Mouse (Mus musculus): ENCODE measurements around the gene Abraxas1. TPM values are rescaled to one million over a fixed set of nuclear protein-coding genes. Genes with fewer than 3 reads are reported as not detected.

Gene Abraxas1
- 7.3 and 10.8 TPM in 2 replicates for total RNA-seq (2014; rRNA removed)
- polyA plus RNA-seq (2015; fragmentation: Nextera tagmentation; extraction: Ambion mirVana), result 6.4 and 8.7 TPM in 2 replicates

DNA sequence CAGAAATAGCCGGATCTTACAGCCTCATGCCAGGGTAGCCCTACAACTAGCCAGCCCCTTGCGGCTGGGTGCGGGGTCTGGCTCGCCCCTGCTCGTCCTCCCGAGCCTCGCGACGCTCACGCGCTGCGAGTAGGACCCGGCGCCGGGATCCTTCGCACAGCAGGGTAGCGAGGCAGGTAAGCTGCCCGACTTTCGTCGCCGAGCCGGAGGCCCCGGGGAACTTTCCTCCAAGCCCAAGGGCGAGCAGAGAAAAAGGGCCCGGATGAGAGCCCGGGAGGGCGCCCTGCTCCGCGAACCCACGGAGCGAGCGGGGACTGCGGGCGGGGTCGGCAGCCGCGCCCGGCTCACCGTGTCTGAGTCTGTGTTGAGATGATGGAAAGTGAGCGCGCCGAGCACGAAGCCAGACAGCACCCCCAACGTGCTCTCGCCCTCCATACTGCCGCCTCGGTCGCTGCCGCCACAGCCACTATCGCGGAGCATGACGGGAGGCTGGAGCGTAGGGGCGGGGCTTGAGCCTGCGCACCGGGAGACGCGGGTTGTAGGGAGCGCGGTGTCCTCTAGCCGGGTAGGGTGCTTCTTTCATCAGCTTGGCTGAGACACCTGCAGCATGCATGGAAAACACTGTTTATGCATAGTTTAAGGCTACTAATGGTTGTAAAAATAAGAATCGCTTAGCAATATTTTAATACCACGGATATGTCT, at the start of gene Abraxas1:
TSS of gene Abraxas1 (minus strand) at position 483 of the 702 bp plus-strand sequence.
- DNase-seq (ENCODE audit: low spot score) (peak; percentile 84), ATAC-seq (ENCODE audit: low FRiP score) (peak; percentile 96)
- Histone ChIP-seq H3K4me3 (ENCODE audit: low read depth, low read length) (peak within 1 kb of the TSS; percentile 85), H3K9ac (replicated peaks; ENCODE audit: low read length, poor library complexity, severe bottlenecking) (peak within 1 kb of the TSS; percentile 79), H3K4me1 (ENCODE audit: insufficient read depth, low read length) (no peaks in the 10 kb centered on the region), H3K36me3 (ENCODE audit: insufficient read depth, low read length) (no peaks in the 10 kb centered on the region), H3K27ac (ENCODE audit: low read depth, low read length) (peak within 1 kb of the TSS; percentile 67; the same call in 1 of the 2 replicates), H3K4me2 (ENCODE audit: low read depth, low read length, poor library complexity, severe bottlenecking) (peak within 1 kb of the TSS; percentile 93), H3K27me3 (ENCODE audit: insufficient read depth, low read length) (no peaks in the 10 kb centered on the region), H3K9me3 (ENCODE audit: low read length) (no peaks in the 10 kb centered on the region)
- under 1% methylated on average over 63 of the region's 63 CpGs for WGBS
- TF ChIP-seq CTCF (IDR thresholded peaks at IDR 0.05), result no peak; the same call in 1 of the 2 replicates

DNA sequence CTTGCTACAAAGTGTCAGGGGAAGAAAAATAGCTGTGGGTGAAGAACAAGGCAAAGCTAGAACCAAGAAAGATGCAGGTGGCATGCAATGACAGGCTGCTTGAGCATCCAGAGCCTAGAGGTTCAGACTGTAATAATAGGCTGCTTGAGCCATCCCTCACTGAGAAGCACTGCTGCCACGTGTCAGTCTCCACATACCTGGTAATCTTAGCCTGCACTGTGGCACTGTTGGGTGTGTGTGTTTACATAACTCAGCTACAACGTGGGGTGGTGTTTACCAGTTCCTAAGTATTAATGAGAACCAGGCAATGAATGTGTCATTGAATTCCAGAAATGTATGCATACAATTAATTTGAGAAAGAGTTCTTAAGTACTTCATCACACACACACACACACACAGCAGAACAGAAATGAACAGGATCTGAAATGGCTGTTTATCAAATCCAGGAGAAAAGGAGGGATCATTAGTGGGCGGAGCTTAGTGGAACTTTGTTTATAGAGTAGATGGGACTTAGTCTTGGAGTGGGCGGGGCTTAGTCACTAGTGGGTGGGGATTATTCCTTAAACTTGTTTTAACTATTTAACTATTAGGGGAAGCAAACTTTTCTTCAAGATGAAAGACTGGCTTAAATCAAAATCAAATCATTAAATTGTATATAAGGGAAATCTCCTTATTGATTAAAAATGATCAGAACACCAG, 48.6 kb upstream of the Abraxas1 start:
- WGBS, result 71% methylated on average over 4 of the region's 4 CpGs

DNA sequence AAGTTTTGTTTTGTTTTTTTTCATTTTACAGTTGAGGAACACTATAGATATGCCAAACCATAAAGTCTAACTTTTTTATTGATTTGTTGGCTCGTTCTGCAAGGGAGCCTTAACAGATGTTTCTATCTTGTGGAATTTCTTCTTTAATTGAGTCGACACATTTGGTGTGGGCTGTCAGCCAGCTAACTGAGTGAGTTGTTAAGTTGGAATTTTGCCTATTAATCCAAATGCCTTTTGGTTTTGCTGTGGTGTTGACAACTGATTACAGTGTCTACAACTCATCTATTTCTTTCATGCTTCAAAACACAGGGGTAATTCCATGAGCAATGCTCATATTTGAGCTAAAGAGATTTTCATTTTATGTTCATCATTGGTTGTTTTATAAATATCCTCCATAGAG, 45.4 kb upstream of the Abraxas1 start:
- Histone ChIP-seq H3K4me1 (ENCODE audit: insufficient read depth, low read length) (no peaks in the 10 kb centered on the region), H3K27me3 (ENCODE audit: insufficient read depth, low read length) (no peaks in the 10 kb centered on the region), H3K27ac (ENCODE audit: low read depth, low read length) (no peak overlapping the region), H3K9me3 (ENCODE audit: low read length) (no peaks in the 10 kb centered on the region), H3K4me3 (ENCODE audit: low read depth, low read length) (no peak overlapping the region), H3K4me2 (ENCODE audit: low read depth, low read length, poor library complexity, severe bottlenecking) (no peak overlapping the region), H3K9ac (replicated peaks; ENCODE audit: low read length, poor library complexity, severe bottlenecking) (no peak overlapping the region), H3K36me3 (ENCODE audit: insufficient read depth, low read length) (no peaks in the 10 kb centered on the region)
- 72% methylated on average over 2 of the region's 2 CpGs for WGBS
- TF ChIP-seq CTCF (IDR thresholded peaks at IDR 0.05), result no peak
- no peak for ATAC-seq (ENCODE audit: low FRiP score)
- DNase-seq (ENCODE audit: low spot score), result no peak

More for the DNA sequence above, 48.6 kb upstream of the Abraxas1 start:
- DNase-seq (ENCODE audit: low spot score) (no peak), ATAC-seq (ENCODE audit: low FRiP score) (no peak)
- no peak for TF ChIP-seq CTCF (IDR thresholded peaks at IDR 0.05)
- Histone ChIP-seq H3K27ac (ENCODE audit: low read depth, low read length) (no peak overlapping the region), H3K4me1 (ENCODE audit: insufficient read depth, low read length) (no peaks in the 10 kb centered on the region), H3K4me3 (ENCODE audit: low read depth, low read length) (no peak overlapping the region), H3K27me3 (ENCODE audit: insufficient read depth, low read length) (no peaks in the 10 kb centered on the region), H3K36me3 (ENCODE audit: insufficient read depth, low read length) (no peaks in the 10 kb centered on the region), H3K9ac (replicated peaks; ENCODE audit: low read length, poor library complexity, severe bottlenecking) (no peak overlapping the region), H3K9me3 (ENCODE audit: low read length) (no peaks in the 10 kb centered on the region), H3K4me2 (ENCODE audit: low read depth, low read length, poor library complexity, severe bottlenecking) (no peak overlapping the region)

DNA sequence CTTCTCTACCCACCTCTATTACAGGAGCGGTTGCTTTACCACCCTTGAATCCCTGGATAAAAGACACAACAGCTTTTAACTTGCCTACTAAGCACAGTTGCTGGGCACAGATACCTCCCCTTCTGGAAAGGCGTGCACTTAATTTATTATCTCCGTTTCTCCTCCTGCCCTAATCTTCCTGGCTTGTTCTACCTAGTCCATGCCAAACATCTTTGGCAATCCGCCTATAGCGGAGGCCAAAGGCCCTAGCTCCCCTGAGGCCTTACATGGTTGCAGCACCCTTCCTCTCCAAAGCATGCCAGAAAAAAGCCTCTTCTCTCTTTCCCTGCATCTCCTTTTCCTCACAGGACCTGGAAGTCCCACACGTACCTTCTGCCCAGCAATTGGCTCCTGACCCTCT, 43.7 kb upstream of the Abraxas1 start:
- no peaks in the 10 kb centered on the region for H3K9me3 ChIP-seq (ENCODE audit: low read length)
- H3K9ac ChIP-seq (replicated peaks; ENCODE audit: low read length, poor library complexity, severe bottlenecking), result no peak overlapping the region
- no peak overlapping the region for H3K27ac ChIP-seq (ENCODE audit: low read depth, low read length)
- ATAC-seq (ENCODE audit: low FRiP score) (no peak), DNase-seq (ENCODE audit: low spot score) (no peak)
- no peaks in the 10 kb centered on the region for H3K4me1 ChIP-seq (ENCODE audit: insufficient read depth, low read length)
- H3K4me2 ChIP-seq (ENCODE audit: low read depth, low read length, poor library complexity, severe bottlenecking), result no peak overlapping the region
- TF ChIP-seq CTCF (IDR thresholded peaks at IDR 0.05), result no peak
- H3K36me3 ChIP-seq (ENCODE audit: insufficient read depth, low read length), result no peaks in the 10 kb centered on the region
- no peaks in the 10 kb centered on the region for H3K27me3 ChIP-seq (ENCODE audit: insufficient read depth, low read length)
- WGBS, result 91% methylated on average over 6 of the region's 6 CpGs
- no peak overlapping the region for H3K4me3 ChIP-seq (ENCODE audit: low read depth, low read length)

GRCm38 (mm10) chr5:100863091-100863490, 42.3 kb upstream of the Abraxas1 start:
- ATAC-seq (ENCODE audit: low FRiP score) (no peak), DNase-seq (ENCODE audit: low spot score) (no peak)
- no peak overlapping the region for H3K9ac ChIP-seq (replicated peaks; ENCODE audit: low read length, poor library complexity, severe bottlenecking)
- H3K9me3 ChIP-seq (ENCODE audit: low read length), result no peaks in the 10 kb centered on the region
- no peak overlapping the region for H3K4me2 ChIP-seq (ENCODE audit: low read depth, low read length, poor library complexity, severe bottlenecking)
- 59% methylated on average over 2 of the region's 2 CpGs for WGBS
- no peak overlapping the region for H3K27ac ChIP-seq (ENCODE audit: low read depth, low read length)
- no peak for TF ChIP-seq CTCF (IDR thresholded peaks at IDR 0.05)
- no peak overlapping the region for H3K4me3 ChIP-seq (ENCODE audit: low read depth, low read length)
- H3K4me1 ChIP-seq (ENCODE audit: insufficient read depth, low read length), result no peaks in the 10 kb centered on the region
- H3K36me3 ChIP-seq (ENCODE audit: insufficient read depth, low read length), result no peaks in the 10 kb centered on the region
- no peaks in the 10 kb centered on the region for H3K27me3 ChIP-seq (ENCODE audit: insufficient read depth, low read length)

- WGBS, result 85% methylated on average over 7 of the region's 7 CpGs
- Histone ChIP-seq H3K4me1 (ENCODE audit: insufficient read depth, low read length) (no peaks in the 10 kb centered on the region), H3K27me3 (ENCODE audit: insufficient read depth, low read length) (no peaks in the 10 kb centered on the region), H3K4me3 (ENCODE audit: low read depth, low read length) (no peak overlapping the region), H3K27ac (ENCODE audit: low read depth, low read length) (no peak overlapping the region), H3K9me3 (ENCODE audit: low read length) (no peaks in the 10 kb centered on the region), H3K4me2 (ENCODE audit: low read depth, low read length, poor library complexity, severe bottlenecking) (no peak overlapping the region), H3K9ac (replicated peaks; ENCODE audit: low read length, poor library complexity, severe bottlenecking) (no peak overlapping the region), H3K36me3 (ENCODE audit: insufficient read depth, low read length) (no peaks in the 10 kb centered on the region)
- no peak for ATAC-seq (ENCODE audit: low FRiP score)
- no peak for TF ChIP-seq CTCF (IDR thresholded peaks at IDR 0.05)
- DNase-seq (ENCODE audit: low spot score), result no peak
Observed at GRCm38 (mm10) chr5:100861811-100862210, 41.0 kb upstream of the Abraxas1 start.
